Comparison of ENCODE assay signal across 9 mouse cellular contexts in the genomic region with DNA sequence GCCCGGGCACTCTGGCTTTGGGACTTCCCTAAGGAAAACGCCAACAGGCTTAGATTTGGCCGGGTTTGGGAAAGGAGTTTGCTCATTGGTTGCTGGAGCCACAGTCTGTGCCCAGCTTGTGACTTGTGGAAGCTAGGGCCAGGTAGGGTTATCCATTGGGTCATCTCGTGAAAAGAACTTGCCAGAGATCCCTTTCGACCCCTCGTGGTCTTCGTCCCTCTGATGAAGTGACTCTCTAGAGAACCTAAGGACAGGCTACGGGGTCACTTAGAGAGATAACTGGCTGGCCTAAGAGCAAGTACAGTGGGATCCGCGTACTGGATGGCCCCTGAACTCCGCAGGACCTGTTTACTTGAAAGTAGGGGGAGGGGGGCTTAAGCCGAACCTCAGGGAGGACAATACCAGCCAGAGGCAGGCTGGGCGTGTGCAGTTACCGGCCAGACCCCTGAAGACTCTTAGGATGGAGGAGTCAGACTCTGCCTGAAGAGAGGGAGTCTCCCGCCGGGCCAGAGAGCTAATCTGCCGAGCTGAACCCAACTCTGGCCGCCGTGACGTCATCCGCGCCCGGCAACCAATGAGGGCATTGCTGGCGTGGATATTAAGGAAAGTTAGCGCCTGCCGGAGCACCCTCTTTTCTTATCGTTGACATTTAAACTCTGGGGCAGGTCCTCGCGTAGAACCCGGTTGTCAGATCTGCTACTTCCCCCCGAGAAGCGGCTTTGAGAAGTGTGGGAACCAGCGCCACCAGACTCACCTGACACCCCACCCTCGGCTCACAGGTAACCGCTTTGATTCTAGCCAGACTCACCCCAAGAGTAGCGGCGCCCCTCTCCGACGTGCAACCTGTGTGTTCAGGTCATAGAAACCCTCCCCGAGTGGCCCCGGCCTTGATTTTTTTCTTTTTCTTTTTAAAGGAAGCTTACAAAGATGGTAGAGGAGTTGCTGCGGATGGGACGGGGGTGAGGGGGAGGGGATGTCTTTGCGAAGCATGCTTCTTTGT. TPM values are rescaled to one million over a fixed set of nuclear protein-coding genes. Genes with fewer than 3 reads are reported as not detected.
DNase-seq lines count a peak whose midpoint lies in the region; ATAC-seq lines count a peak whose summit lies in the region.
"Had no signal": no experiment of that assay in that cellular context is flagged by ENCODE, and none has a peak within 500 bp of the region (broad histone marks: within the 10 kb centered on the region; RNA-seq: fewer than 3 reads in every experiment).

Gene Pax6 (plus strand): TSS at position 630 of the 1,000 bp plus-strand sequence.

- H3K4me1 ChIP-seq in hindbrain, embryonic 10.5 days (replicated peaks) = peaks cover 65% of the 10 kb centered on the region
- H3K4me1 ChIP-seq in midbrain, embryonic 11.5 days (ENCODE audit: control insufficient read depth, insufficient read depth, low read length) = peaks cover 8% of the 10 kb centered on the region

- peaks cover 100% of the 10 kb centered on the region for H3K27me3 ChIP-seq in hindbrain, embryonic 10.5 days (ENCODE audit: insufficient read depth, poor library complexity, severe bottlenecking)
- H3K27me3 ChIP-seq in midbrain, embryonic 11.5 days (ENCODE audit: control insufficient read depth, insufficient read depth, low read length) = peaks cover 99% of the 10 kb centered on the region

- H3K4me3 ChIP-seq in hindbrain, embryonic 10.5 days = peak within 1 kb of the TSS; percentile 46
- H3K4me3 ChIP-seq in midbrain, embryonic 11.5 days (ENCODE audit: low read depth, low read length) = peak within 1 kb of the TSS; percentile 40

- ATAC-seq in midbrain, embryonic 11.5 days (ENCODE audit: low FRiP score) = peak; percentile 57
- no peak for ATAC-seq in monocyte, adult 5-6 weeks (replicated peaks; ENCODE audit: insufficient number of reproducible peaks, low FRiP score, low TSS enrichment, poor library complexity, severe bottlenecking)
- ATAC-seq in inflammation-experienced regulatory T-cells, adult 6 months = no peak

- H3K4me2 ChIP-seq in midbrain, embryonic 11.5 days = peak within 1 kb of the TSS; percentile 61

- no peaks in the 10 kb centered on the region for H3K9me3 ChIP-seq in hindbrain, embryonic 10.5 days
- no peaks in the 10 kb centered on the region for H3K9me3 ChIP-seq in midbrain, embryonic 11.5 days (ENCODE audit: control insufficient read depth, low read length)

- peak within 1 kb of the TSS; percentile 64; the same call in 1 of the 2 replicates for H3K27ac ChIP-seq in hindbrain, embryonic 10.5 days
- H3K27ac ChIP-seq in midbrain, embryonic 11.5 days (ENCODE audit: low read depth, low read length) = no peak within 1 kb of the TSS

- under 1% methylated on average over 44 of the region's 44 CpGs for WGBS in hindbrain, embryonic 10.5 days
- under 1% methylated on average over 44 of the region's 44 CpGs for WGBS in midbrain, embryonic 11.5 days

- H3K9ac ChIP-seq in midbrain, embryonic 11.5 days (ENCODE audit: low read length) = peak within 1 kb of the TSS; percentile 56

- H3K36me3 ChIP-seq in hindbrain, embryonic 10.5 days = no peaks in the 10 kb centered on the region
- no peaks in the 10 kb centered on the region for H3K36me3 ChIP-seq in midbrain, embryonic 11.5 days (ENCODE audit: control insufficient read depth, insufficient read depth, low read length)

- no peak for DNase-seq in layer of hippocampus, postnatal 10 days (ENCODE audit: low spot score in 2 of 2)
- DNase-seq in layer of hippocampus, adult 11-12 months (ENCODE audit: low spot score) = no peak
- peak; percentile 86 for DNase-seq in cerebellum, adult 9-11 months
- peak; percentile 64 for DNase-seq in hindbrain, embryonic 10.5 days (ENCODE audit: low spot score)
- peak; percentile 95 for DNase-seq in midbrain, embryonic 11.5 days (ENCODE audit: low spot score, missing footprints)
- DNase-seq in lung, postnatal 10 days = no peak

RNA-seq across cellular contexts. Expression of gene Pax6, which starts in this region (rescaled TPM):
- total RNA-seq in layer of hippocampus, postnatal 10 days (2021) = 10 to 100 TPM; 11.8 to 13.5 TPM
- 24.7 and 27.0 TPM in 2 replicates for polyA plus RNA-seq in hindbrain, embryonic 10.5 days (2016; fragmentation: Nextera tagmentation; extraction: Ambion mirVana)
- 45.5 and 45.7 TPM in 2 replicates for polyA plus RNA-seq in midbrain, embryonic 11.5 days (2014; fragmentation: Nextera tagmentation; extraction: Ambion mirVana)
- total RNA-seq in monocyte, adult 5-6 weeks (2017) = not detected in 3 replicates
- polyA plus RNA-seq in inflammation-experienced regulatory T-cells, adult 6 months (2017; shearing (Covaris generic)) = under 1 TPM in 2 of 3 experiments, not detected in 1; 0.20 to 0.67 TPM
- total RNA-seq: liver, adult 2 months had no signal
- polyA plus RNA-seq: liver, adult 2 months had no signal

Comparison
In these comparisons a context has a peak if more than half of its experiments do, and no peak if none do; other contexts are left out.
1. RNA of gene Pax6 (total RNA-seq): 11.8 to 13.5 TPM in layer of hippocampus, postnatal 10 days; not detected in monocyte, adult 5-6 weeks; every median in the first group is over 10 times any median in the second.
2. RNA of gene Pax6 (polyA plus RNA-seq): 45.5 to 45.7 TPM in midbrain, embryonic 11.5 days and 24.7 to 27.0 TPM in hindbrain, embryonic 10.5 days; 0.20 to 0.67 TPM in inflammation-experienced regulatory T-cells, adult 6 months; every median in the first group is over 10 times any median in the second.
3. DNase-seq: peak in cerebellum, adult 9-11 months (single experiment), hindbrain, embryonic 10.5 days (single experiment) and midbrain, embryonic 11.5 days (single experiment); none in layer of hippocampus, postnatal 10 days (0 of 2), layer of hippocampus, adult 11-12 months (single experiment) and lung, postnatal 10 days (single experiment).